Mouse (Mus musculus) neural tube, embryonic 11.5 days (tissue): ENCODE measurements at regions not wholly inside any gene's neighbourhood (a gene's known extent, or its start where the extent isn't known, plus 50 kb on each side); places are given as distances from the start of the nearest gene placed in this dataset.
A peak's percentile ranks its signal among the peaks of the same experiment; 100 is the strongest.

Experiments
- ATAC-seq: fragments of 200-750 bp; cut with Nextera tagmentation; 2 replicates; pipeline ENCODE4 v1.8.0; 2017; ENCODE audit warnings: moderate number of reproducible peaks, mild to moderate bottlenecking, moderate TSS enrichment, moderate library complexity; ENCODE audit not compliant: insufficient read depth, low FRiP score, low TSS enrichment
- DNase-seq: peaks from one replicate; pipeline ENCODE4 v3.0.0-alpha.2; 2015; ENCODE audit warnings: low spot score
- H3K27ac ChIP-seq: fragments of 300-500 bp; sonication (generic); 2 replicates; pipeline ENCODE4 v1.5.1; 2014; ENCODE audit warnings: low read depth, mild to moderate bottlenecking, low read length
- H3K27me3 ChIP-seq: fragments of 300-500 bp; sonication (generic); 2 replicates; pipeline ENCODE4 v1.6.1; 2014; ENCODE audit warnings: mild to moderate bottlenecking, low read length, mixed read lengths; ENCODE audit not compliant: control insufficient read depth, insufficient read depth
- H3K36me3 ChIP-seq: fragments of 300-500 bp; sonication (generic); 2 replicates; pipeline ENCODE4 v1.6.1; 2014; ENCODE audit warnings: mild to moderate bottlenecking, low read length, moderate library complexity, mixed read lengths; ENCODE audit not compliant: control insufficient read depth, insufficient read depth
- H3K4me1 ChIP-seq: fragments of 300-500 bp; sonication (generic); 2 replicates; pipeline ENCODE4 v1.6.1; 2014; ENCODE audit warnings: low read length, mixed read lengths; ENCODE audit not compliant: control insufficient read depth, insufficient read depth
- H3K4me2 ChIP-seq: fragments of 300-500 bp; sonication (generic); 2 replicates; pipeline ENCODE4 v1.6.1; 2014; ENCODE audit warnings: low read depth, mild to moderate bottlenecking, moderate library complexity
- H3K4me3 ChIP-seq: fragments of 300-500 bp; sonication (generic); 2 replicates; pipeline ENCODE4 v1.5.1; 2014; ENCODE audit warnings: low read depth, low read length
- H3K9ac ChIP-seq: fragments of 300-500 bp; sonication (generic); 2 replicates; pipeline ENCODE4 v1.6.1; 2014; ENCODE audit warnings: mild to moderate bottlenecking, low read length
- H3K9me3 ChIP-seq: fragments of 300-500 bp; sonication (generic); 2 replicates; pipeline ENCODE4 v1.6.1; 2016; ENCODE audit warnings: low read length; ENCODE audit not compliant: control insufficient read depth
- whole genome bisulfite sequencing: fragments of 180-500 bp; shearing (Covaris S2); extraction: QIAGEN DNeasy Blood & Tissue Kit; methylation state at CpG from one replicate; pipeline ENCODE4 v1.1.7; 2014; 5-methylcytosine and 5-hydroxymethylcytosine counted together

GRCm38 (mm10) chr11:25104432-25104831, 1026.6 kb downstream of the Bcl11a start:
- peak; percentile 35 for DNase-seq

GRCm38 (mm10) chr11:25124458-25124857, 1046.6 kb downstream of the Bcl11a start:
- Histone ChIP-seq H3K9ac (no peak overlapping the region), H3K27ac (no peak overlapping the region), H3K9me3 (no peaks in the 10 kb centered on the region), H3K27me3 (no peaks in the 10 kb centered on the region), H3K4me3 (no peak overlapping the region), H3K4me2 (no peak overlapping the region), H3K36me3 (no peaks in the 10 kb centered on the region), H3K4me1 (no peaks in the 10 kb centered on the region)
- ATAC-seq (no peak), DNase-seq (no peak)
- WGBS = 53% methylated on average over 2 of the region's 2 CpGs

More at GRCm38 (mm10) chr11:25104432-25104831, 1026.6 kb downstream of the Bcl11a start:
- H3K4me3 ChIP-seq = no peak overlapping the region
- no peaks in the 10 kb centered on the region for H3K36me3 ChIP-seq
- no peak overlapping the region for H3K27ac ChIP-seq
- ATAC-seq = no peak
- no peaks in the 10 kb centered on the region for H3K9me3 ChIP-seq
- no peaks in the 10 kb centered on the region for H3K4me1 ChIP-seq
- 59% methylated on average over 8 of the region's 8 CpGs for WGBS
- no peak overlapping the region for H3K4me2 ChIP-seq
- no peak overlapping the region for H3K9ac ChIP-seq
- H3K27me3 ChIP-seq = no peaks in the 10 kb centered on the region

- no peak for DNase-seq
- no peak for ATAC-seq
- WGBS = 72% methylated on average over 2 of the region's 2 CpGs
- H3K27ac ChIP-seq = no peak overlapping the region
- no peaks in the 10 kb centered on the region for H3K4me1 ChIP-seq
- H3K9ac ChIP-seq = no peak overlapping the region
- H3K36me3 ChIP-seq = no peaks in the 10 kb centered on the region
- H3K9me3 ChIP-seq = no peaks in the 10 kb centered on the region
- H3K4me3 ChIP-seq = no peak overlapping the region
- H3K27me3 ChIP-seq = no peaks in the 10 kb centered on the region
- no peak overlapping the region for H3K4me2 ChIP-seq
Observed at GRCm38 (mm10) chr11:25142226-25142625, 1064.4 kb downstream of the Bcl11a start.

GRCm38 (mm10) chr11:25142833-25143232, 1065.0 kb downstream of the Bcl11a start:
- H3K36me3 ChIP-seq = no peaks in the 10 kb centered on the region
- no peak overlapping the region for H3K4me2 ChIP-seq
- WGBS = 68% methylated on average over 4 of the region's 4 CpGs
- no peak overlapping the region for H3K27ac ChIP-seq
- H3K27me3 ChIP-seq = no peaks in the 10 kb centered on the region
- no peaks in the 10 kb centered on the region for H3K4me1 ChIP-seq
- H3K4me3 ChIP-seq = no peak overlapping the region
- no peak for DNase-seq
- no peak overlapping the region for H3K9ac ChIP-seq
- no peak for ATAC-seq
- H3K9me3 ChIP-seq = no peaks in the 10 kb centered on the region

GRCm38 (mm10) chr11:25147287-25147686, 1063.3 kb downstream of the 5730522E02Rik start:
- H3K36me3 ChIP-seq = no peaks in the 10 kb centered on the region
- WGBS = 86% methylated on average over 3 of the region's 3 CpGs
- no peak overlapping the region for H3K4me3 ChIP-seq
- H3K27ac ChIP-seq = no peak overlapping the region
- H3K9ac ChIP-seq = no peak overlapping the region
- H3K4me2 ChIP-seq = no peak overlapping the region
- DNase-seq (no peak), ATAC-seq (no peak)
- no peaks in the 10 kb centered on the region for H3K27me3 ChIP-seq
- no peaks in the 10 kb centered on the region for H3K4me1 ChIP-seq
- no peaks in the 10 kb centered on the region for H3K9me3 ChIP-seq

- Histone ChIP-seq H3K4me2 (no peak overlapping the region), H3K27ac (no peak overlapping the region), H3K27me3 (no peaks in the 10 kb centered on the region), H3K9ac (no peak overlapping the region), H3K4me1 (no peaks in the 10 kb centered on the region), H3K4me3 (no peak overlapping the region), H3K36me3 (no peaks in the 10 kb centered on the region), H3K9me3 (no peaks in the 10 kb centered on the region)
- 30% methylated on average over 5 of the region's 5 CpGs for WGBS
- DNase-seq = no peak
- ATAC-seq = peak; percentile 67
Observed at GRCm38 (mm10) chr11:25156705-25157104, 1053.9 kb downstream of the 5730522E02Rik start.

- no peaks in the 10 kb centered on the region for H3K27me3 ChIP-seq
- WGBS = 39% methylated on average over 11 of the region's 11 CpGs
- no peak overlapping the region for H3K27ac ChIP-seq
- no peaks in the 10 kb centered on the region for H3K9me3 ChIP-seq
- H3K4me3 ChIP-seq = no peak overlapping the region
- DNase-seq = peak; percentile 26
- no peaks in the 10 kb centered on the region for H3K36me3 ChIP-seq
- no peak overlapping the region for H3K9ac ChIP-seq
- ATAC-seq = peak; percentile 69; the same call in 1 of the 2 replicates
- H3K4me1 ChIP-seq = no peaks in the 10 kb centered on the region
- no peak overlapping the region for H3K4me2 ChIP-seq
Observed at GRCm38 (mm10) chr11:25157135-25157860, 1053.3 kb downstream of the 5730522E02Rik start.

- no peaks in the 10 kb centered on the region for H3K27me3 ChIP-seq
- ATAC-seq (no peak), DNase-seq (no peak)
- no peak overlapping the region for H3K4me2 ChIP-seq
- H3K4me1 ChIP-seq = no peaks in the 10 kb centered on the region
- WGBS = 67% methylated on average over 3 of the region's 3 CpGs
- no peak overlapping the region for H3K9ac ChIP-seq
- H3K4me3 ChIP-seq = no peak overlapping the region
- no peaks in the 10 kb centered on the region for H3K9me3 ChIP-seq
- H3K36me3 ChIP-seq = no peaks in the 10 kb centered on the region
- no peak overlapping the region for H3K27ac ChIP-seq
Observed at GRCm38 (mm10) chr11:25157861-25158245, 1052.7 kb downstream of the 5730522E02Rik start.

GRCm38 (mm10) chr11:25158884-25159283, 1051.7 kb downstream of the 5730522E02Rik start:
- DNase-seq = no peak
- WGBS = 87% methylated on average over 1 of the region's 1 CpGs

More at GRCm38 (mm10) chr11:25158884-25159283, 1051.7 kb downstream of the 5730522E02Rik start:
- no peak overlapping the region for H3K27ac ChIP-seq
- no peak for ATAC-seq
- no peaks in the 10 kb centered on the region for H3K9me3 ChIP-seq
- no peak overlapping the region for H3K4me2 ChIP-seq
- H3K9ac ChIP-seq = no peak overlapping the region
- H3K4me3 ChIP-seq = no peak overlapping the region
- no peaks in the 10 kb centered on the region for H3K27me3 ChIP-seq
- no peaks in the 10 kb centered on the region for H3K4me1 ChIP-seq
- no peaks in the 10 kb centered on the region for H3K36me3 ChIP-seq
